Mouse (Mus musculus): ENCODE results near the gene Pim3.

DNA sequence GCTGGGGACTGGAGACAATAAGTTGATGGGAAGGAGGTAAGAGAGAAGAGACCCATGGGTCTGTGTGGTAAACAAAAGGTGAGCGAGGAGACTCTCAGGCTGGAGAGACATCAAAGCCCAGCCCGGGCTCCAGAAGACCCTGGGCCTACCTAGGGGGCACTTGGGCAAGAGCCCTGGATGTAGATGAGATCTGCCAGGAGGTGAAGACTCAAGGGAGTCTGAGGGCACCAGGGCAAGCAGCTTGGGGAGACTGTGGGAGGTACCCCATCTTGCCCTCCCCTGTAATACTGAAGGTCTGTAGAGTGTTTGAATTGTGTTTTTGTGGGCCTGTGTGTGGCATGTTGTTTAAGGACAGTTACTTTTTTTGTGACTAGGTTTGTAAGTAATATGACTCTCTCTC lies 3.3 kb upstream of the Pim3 start:
- TF ChIP-seq POLR2A (IDR thresholded peaks at IDR 0.05; ENCODE audit: insufficient read length, low read depth) (no peak), POLR2AphosphoS2 (IDR thresholded peaks at IDR 0.05; ENCODE audit: insufficient read length, low read depth) (no peak), MAX (IDR thresholded peaks at IDR 0.05; ENCODE audit: low read depth) (no peak), E2F4 (IDR thresholded peaks at IDR 0.05; ENCODE audit: insufficient read depth) (no peak), MYOD1 (IDR thresholded peaks at IDR 0.05; ENCODE audit: control insufficient read depth in 1 of 3, insufficient read length in 2 of 3, low read depth in 2 of 3) (no peak), TCF12 (IDR thresholded peaks at IDR 0.05; ENCODE audit: insufficient read depth, poor library complexity, severe bottlenecking) (no peak), MYOG (IDR thresholded peaks at IDR 0.05; ENCODE audit: control insufficient read depth in 1 of 3, insufficient read depth in 1 of 3, insufficient read length in 2 of 3, low read depth in 2 of 3) (no peak), SRF (IDR thresholded peaks at IDR 0.05; ENCODE audit: control insufficient read depth, insufficient read length, low read depth) (no peak)
